Mouse (Mus musculus) megakaryocyte, embryonic 14.5 days (primary cell): ENCODE measurements at regions not wholly inside any gene's neighbourhood (a gene's known extent, or its start where the extent isn't known, plus 50 kb on each side); places are given as distances from the start of the nearest gene placed in this dataset.

Experiments
- FLI1 ChIP-seq: IDR thresholded peaks from 2 replicates; pipeline ENCODE4 v1.6.1; 2012; ENCODE audit warnings: low read length, inconsistent platforms, mixed read lengths
- GATA1 ChIP-seq: IDR thresholded peaks from 3 replicates; pipeline ENCODE4 v1.6.1; 2012; ENCODE audit warnings: mixed read lengths, low read length, inconsistent platforms, borderline replicate concordance

GRCm38 (mm10) chr8:126721621-126722020 lies 127.8 kb upstream of the Irf2bp2 start:
- TF ChIP-seq FLI1 (no peak), GATA1 (no peak)
